Mouse (Mus musculus) kidney, postnatal 25 days (tissue): ENCODE results near the gene Acot1.
A peak's percentile ranks its signal among the peaks of the same experiment; 100 is the strongest.

Experiments
- DNase-seq, 2 experiments: peaks; one replicate each; pipeline ENCODE4 v3.0.0; 2021; ENCODE audit warnings: mixed read lengths in 2 of 2

Acot1 gene

GRCm38 (mm10) chr12:84064621-84065020, 55.3 kb downstream of the Acot1 start:
- DNase-seq: peak; percentile 58 to 85

- no peak for DNase-seq
Measured at GRCm38 (mm10) chr12:84067752-84068151, 58.5 kb downstream of the Acot1 start.
